Mouse (Mus musculus): Measurements from ENCODE around the gene Pax2.

GRCm38 (mm10) chr19:44800327-44800726 lies 44.5 kb downstream of the Pax2 start:
- TF ChIP-seq CTCF (IDR thresholded peaks at IDR 0.05): no peak
- TF ChIP-seq EP300 (IDR thresholded peaks at IDR 0.05): no peak
